In genomic region chr2:169109044-169109443, GRCm38 (mm10) we compare ENCODE assay signal across 17 mouse cellular contexts.
DNase-seq lines count a peak whose midpoint lies in the region; ATAC-seq and TF ChIP-seq lines count a peak whose summit lies in the region.
"Had no signal": no experiment of that assay in that cellular context is flagged by ENCODE, and none has a peak within 500 bp of the region (broad histone marks: within the 10 kb centered on the region; RNA-seq: fewer than 3 reads in every experiment).

No protein-coding gene starts in this region.

- H3K9ac ChIP-seq in kidney, embryonic 16.5 days (replicated peaks; ENCODE audit: low read length), result no peak overlapping the region
- no peak overlapping the region for H3K9ac ChIP-seq in midbrain, postnatal 0 days (replicated peaks; ENCODE audit: low read length, poor library complexity, severe bottlenecking)
- no peak overlapping the region for H3K9ac ChIP-seq in midbrain, embryonic 11.5 days (ENCODE audit: low read length)
- no peak overlapping the region for H3K9ac ChIP-seq in MEL (ENCODE audit: control insufficient read depth, low read depth, low read length, poor library complexity, severe bottlenecking)
- H3K9ac ChIP-seq: heart, embryonic 13.5 days; lung, embryonic 15.5 days had no signal

- DNase-seq in kidney, adult 2 months, result no peak
- no peak for DNase-seq in midbrain, postnatal 0 days (ENCODE audit: low spot score)
- DNase-seq in midbrain, embryonic 11.5 days (ENCODE audit: low spot score, missing footprints), result no peak
- DNase-seq in MEL (ENCODE audit: low read depth, low spot score), result peak; percentile 6
- DNase-seq in induced T-regulatory cell, adult 2 months (ENCODE audit: low read depth), result peak; percentile 24
- DNase-seq in frontal cortex, postnatal 10 days (ENCODE audit: low spot score in 2 of 2), result no peak
- DNase-seq: gastrocnemius, postnatal 36 days; kidney, adult 8-10 months; layer of hippocampus, adult 9-11 months; midbrain, embryonic 14.5 days had no signal

- no peak for TF ChIP-seq RAD21 in MEL (IDR thresholded peaks at IDR 0.05; ENCODE audit: low read depth, low read length)

- H3K4me1 ChIP-seq in kidney, adult 2 months (ENCODE audit: control insufficient read depth, insufficient read depth, low read length), result no peaks in the 10 kb centered on the region
- no peaks in the 10 kb centered on the region for H3K4me1 ChIP-seq in kidney, embryonic 16.5 days (ENCODE audit: insufficient read depth, low read length)
- no peaks in the 10 kb centered on the region for H3K4me1 ChIP-seq in midbrain, postnatal 0 days (ENCODE audit: insufficient read depth, low read length)
- H3K4me1 ChIP-seq in midbrain, embryonic 11.5 days (ENCODE audit: control insufficient read depth, insufficient read depth, low read length), result no peaks in the 10 kb centered on the region
- H3K4me1 ChIP-seq in MEL (ENCODE audit: control insufficient read depth in 1 of 2, insufficient read depth in 2 of 2, low read length in 2 of 2), result no peaks in the 10 kb centered on the region
- H3K4me1 ChIP-seq: heart, embryonic 13.5 days; lung, embryonic 15.5 days had no signal

- TF ChIP-seq POLR2A in kidney, adult 2 months (IDR thresholded peaks at IDR 0.05; ENCODE audit: low read depth, low read length), result no peak
- no peak for TF ChIP-seq POLR2A in MEL (IDR thresholded peaks at IDR 0.05; ENCODE audit: control insufficient read depth in 1 of 2, insufficient read depth in 1 of 2, low read depth in 1 of 2, low read length in 2 of 2, poor library complexity in 1 of 2)

- no peaks in the 10 kb centered on the region for H3K27me3 ChIP-seq in kidney, adult 2 months (replicated peaks; ENCODE audit: control insufficient read depth, insufficient read depth, low read length)
- H3K27me3 ChIP-seq in kidney, embryonic 16.5 days (ENCODE audit: insufficient read depth, low read length), result no peaks in the 10 kb centered on the region
- no peaks in the 10 kb centered on the region for H3K27me3 ChIP-seq in midbrain, postnatal 0 days (ENCODE audit: insufficient read depth, low read length)
- no peaks in the 10 kb centered on the region for H3K27me3 ChIP-seq in midbrain, embryonic 11.5 days (ENCODE audit: control insufficient read depth, insufficient read depth, low read length)
- H3K27me3 ChIP-seq in MEL (ENCODE audit: control insufficient read depth in 1 of 2, insufficient read depth in 2 of 2, low read length in 2 of 2), result no peaks in the 10 kb centered on the region
- H3K27me3 ChIP-seq: CH12.LX; heart, embryonic 13.5 days; lung, embryonic 15.5 days had no signal

- H3K27ac ChIP-seq in kidney, adult 2 months (ENCODE audit: insufficient read depth, low read depth, low read length), result no peak overlapping the region
- no peak overlapping the region for H3K27ac ChIP-seq in kidney, embryonic 16.5 days (ENCODE audit: low read length)
- no peak overlapping the region for H3K27ac ChIP-seq in midbrain, postnatal 0 days (ENCODE audit: low read depth, low read length)
- no peak overlapping the region for H3K27ac ChIP-seq in midbrain, embryonic 11.5 days (ENCODE audit: low read depth, low read length)
- no peak overlapping the region for H3K27ac ChIP-seq in MEL (ENCODE audit: control insufficient read depth, low read depth, low read length)
- H3K27ac ChIP-seq: heart, embryonic 13.5 days; limb, embryonic 10.5 days; lung, embryonic 15.5 days had no signal

- no peaks in the 10 kb centered on the region for H3K79me2 ChIP-seq in MEL (ENCODE audit: control insufficient read depth, insufficient read depth, low read length, poor library complexity)

- 89% methylated on average over 4 of the region's 4 CpGs for WGBS in kidney, adult 2 months
- 92% methylated on average over 4 of the region's 4 CpGs for WGBS in kidney, embryonic 16.5 days
- 88% methylated on average over 4 of the region's 4 CpGs for WGBS in midbrain, postnatal 0 days
- WGBS in midbrain, embryonic 11.5 days, result 82% methylated on average over 4 of the region's 4 CpGs

- no peak overlapping the region for H3K4me3 ChIP-seq in kidney, adult 2 months (ENCODE audit: insufficient read depth, low read depth, low read length)
- H3K4me3 ChIP-seq in kidney, embryonic 16.5 days (ENCODE audit: low read length), result no peak overlapping the region
- no peak overlapping the region for H3K4me3 ChIP-seq in midbrain, postnatal 0 days (ENCODE audit: low read depth, low read length)
- H3K4me3 ChIP-seq in midbrain, embryonic 11.5 days (ENCODE audit: low read depth, low read length), result no peak overlapping the region
- H3K4me3 ChIP-seq in MEL (ENCODE audit: control insufficient read depth in 1 of 2, insufficient read depth in 1 of 2, low read depth in 2 of 2, low read length in 2 of 2), result no peak overlapping the region
- H3K4me3 ChIP-seq: heart, embryonic 13.5 days; limb, embryonic 10.5 days; lung, embryonic 15.5 days had no signal

- TF ChIP-seq EP300 in MEL (IDR thresholded peaks at IDR 0.05; ENCODE audit: low read depth in 1 of 2, low read length in 2 of 2), result no peak

- peaks cover 4% of the 10 kb centered on the region; the same call in 1 of the 2 replicates for H3K9me3 ChIP-seq in kidney, embryonic 16.5 days (ENCODE audit: low read length)
- H3K9me3 ChIP-seq in midbrain, postnatal 0 days (ENCODE audit: low read length), result no peaks in the 10 kb centered on the region
- H3K9me3 ChIP-seq in midbrain, embryonic 11.5 days (ENCODE audit: control insufficient read depth, low read length), result peaks cover 3% of the 10 kb centered on the region; the same call in 1 of the 2 replicates
- no peaks in the 10 kb centered on the region for H3K9me3 ChIP-seq in MEL (replicated peaks; ENCODE audit: insufficient read depth, low read length)
- H3K9me3 ChIP-seq: heart, embryonic 13.5 days; limb, embryonic 10.5 days; lung, embryonic 15.5 days had no signal

- ATAC-seq in kidney, embryonic 16.5 days (ENCODE audit: low FRiP score, low TSS enrichment), result no peak
- ATAC-seq in midbrain, postnatal 0 days (ENCODE audit: low FRiP score), result no peak
- no peak for ATAC-seq in midbrain, embryonic 11.5 days (ENCODE audit: low FRiP score)
- no peak for ATAC-seq in erythroid progenitor cell, adult 5-6 weeks (replicated peaks; ENCODE audit: low FRiP score, poor library complexity, severe bottlenecking)
- ATAC-seq: forebrain, embryonic 14.5 days had no signal

- no peak overlapping the region for H3K4me2 ChIP-seq in kidney, embryonic 16.5 days (replicated peaks; ENCODE audit: low read depth, low read length)
- H3K4me2 ChIP-seq in midbrain, postnatal 0 days (ENCODE audit: low read depth, low read length, poor library complexity, severe bottlenecking), result no peak overlapping the region
- no peak overlapping the region for H3K4me2 ChIP-seq in midbrain, embryonic 11.5 days
- H3K4me2 ChIP-seq: heart, embryonic 13.5 days; lung, embryonic 15.5 days had no signal

- TF ChIP-seq CTCF in kidney, adult 2 months (conservative IDR thresholded peaks at IDR 0.05; ENCODE audit: insufficient read depth, insufficient read length, low read depth, low read length), result 0 out of 2 replicates have a peak, but pooled peaks have one; percentile 24
- TF ChIP-seq CTCF in midbrain, postnatal 0 days (IDR thresholded peaks at IDR 0.05), result peak; percentile 54
- TF ChIP-seq CTCF in MEL (IDR thresholded peaks at IDR 0.05 in 2 of 3, conservative IDR thresholded peaks at IDR 0.05 in 1 of 3; ENCODE audit: control insufficient read depth in 1 of 3, insufficient read depth in 1 of 3, low read depth in 2 of 3, low read length in 3 of 3, poor library complexity in 1 of 3, severe bottlenecking in 1 of 3), result peak in 2 of 3 experiments; percentile 6 to 16; a peak in 3 of 6 replicates

- H3K36me3 ChIP-seq in kidney, adult 2 months (ENCODE audit: control insufficient read depth, insufficient read depth, low read length), result no peaks in the 10 kb centered on the region
- H3K36me3 ChIP-seq in kidney, embryonic 16.5 days (ENCODE audit: insufficient read depth, low read length), result no peaks in the 10 kb centered on the region
- H3K36me3 ChIP-seq in midbrain, postnatal 0 days (ENCODE audit: insufficient read depth, low read length), result no peaks in the 10 kb centered on the region
- no peaks in the 10 kb centered on the region for H3K36me3 ChIP-seq in midbrain, embryonic 11.5 days (ENCODE audit: control insufficient read depth, insufficient read depth, low read length)
- H3K36me3 ChIP-seq in MEL (ENCODE audit: control insufficient read depth in 1 of 2, insufficient read depth in 2 of 2, low read length in 2 of 2), result no peaks in the 10 kb centered on the region
- H3K36me3 ChIP-seq: heart, embryonic 13.5 days; limb, embryonic 10.5 days; lung, embryonic 15.5 days had no signal

TF ChIP-seq in MEL, 35 proteins besides CTCF, POLR2A, EP300 and RAD21:
- no peak for TF ChIP-seq USF2 (IDR thresholded peaks at IDR 0.05; ENCODE audit: borderline replicate concordance in 1 of 2, insufficient read depth in 1 of 2, low read depth in 1 of 2, low read length in 2 of 2)
- no peak for TF ChIP-seq MYB (IDR thresholded peaks at IDR 0.05; ENCODE audit: low read depth, low read length)
- no peak for TF ChIP-seq ZNF384 (IDR thresholded peaks at IDR 0.05; ENCODE audit: low read depth, low read length)
- TF ChIP-seq NELFE (IDR thresholded peaks at IDR 0.05; ENCODE audit: low read depth, low read length), result no peak
- no peak for TF ChIP-seq POLR2AphosphoS2 (IDR thresholded peaks at IDR 0.05; ENCODE audit: low read length)
- TF ChIP-seq TCF12 (IDR thresholded peaks at IDR 0.05; ENCODE audit: low read depth, low read length), result no peak
- TF ChIP-seq KAT2A (conservative IDR thresholded peaks at IDR 0.05; ENCODE audit: low read depth, low read length), result no peak
- TF ChIP-seq JUND (IDR thresholded peaks at IDR 0.05; ENCODE audit: low read depth, low read length), result no peak
- no peak for TF ChIP-seq SIN3A (IDR thresholded peaks at IDR 0.05; ENCODE audit: low read length)
- TF ChIP-seq CHD1 (IDR thresholded peaks at IDR 0.05; ENCODE audit: low read depth, low read length), result no peak
- no peak for TF ChIP-seq TAL1 (IDR thresholded peaks at IDR 0.05; ENCODE audit: low read length)
- no peak for TF ChIP-seq GATA1 (IDR thresholded peaks at IDR 0.05; ENCODE audit: low read depth, low read length)

Comparison
In these comparisons a context has a peak if more than half of its experiments do, and no peak if none do; other contexts are left out.
1. DNase-seq: peak in MEL (single experiment) and induced T-regulatory cell, adult 2 months (single experiment); none in kidney, adult 2 months (single experiment), midbrain, postnatal 0 days (single experiment), midbrain, embryonic 11.5 days (single experiment) and frontal cortex, postnatal 10 days (0 of 2).
2. Peak in every context shown above with its lines, with median percentiles within 50 percentile points of each other: CTCF ChIP-seq.